Mouse (Mus musculus) cerebellum, adult 2 months (tissue): ENCODE data around the gene Mlf2.

Experiments used
- CTCF ChIP-seq: fragments of 200-500 bp; IDR thresholded peaks from 2 replicates; pipeline ENCODE4 v1.5.1; 2011; ENCODE audit warnings: low read depth, mild to moderate bottlenecking, control low read depth, low read length, moderate library complexity, borderline replicate concordance; ENCODE audit not compliant: insufficient read depth
- POLR2A ChIP-seq: fragments of 200-500 bp; IDR thresholded peaks from 2 replicates; pipeline ENCODE4 v1.6.1; 2011; ENCODE audit warnings: low read length, control low read depth, borderline replicate concordance; ENCODE audit not compliant: insufficient read depth

DNA sequence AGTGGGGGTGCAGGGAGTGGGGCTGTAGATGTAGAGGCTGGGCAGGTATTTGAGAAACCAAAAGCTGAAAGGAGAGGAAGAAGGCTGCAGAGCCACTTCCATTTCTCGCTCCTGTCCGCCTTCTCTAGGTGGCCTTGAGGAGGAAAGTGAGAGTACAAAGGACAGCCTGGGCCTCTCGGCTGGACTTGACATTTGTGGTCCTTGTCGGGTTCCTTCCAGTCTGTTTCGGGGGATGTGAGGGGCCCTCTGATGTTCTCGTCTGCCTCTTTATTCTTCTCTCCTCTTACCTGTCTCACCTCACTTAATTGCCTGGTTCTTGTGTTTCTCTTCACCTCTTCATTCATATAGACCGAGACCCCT, 12.9 kb upstream of the Mlf2 start:
- TF ChIP-seq POLR2A (no peak), CTCF (no peak)
